7 mouse cellular contexts compared by ENCODE assay signal in genomic region chr4:57954991-57955390, GRCm38 (mm10). TPM values are rescaled to one million over a fixed set of nuclear protein-coding genes. Genes with fewer than 3 reads are reported as not detected.
DNase-seq lines count a peak whose midpoint lies in the region; ATAC-seq and TF ChIP-seq lines count a peak whose summit lies in the region.

No protein-coding gene starts in this region.

- H3K9me3 ChIP-seq in lung, postnatal 0 days (ENCODE audit: low read length): no peaks in the 10 kb centered on the region
- no peaks in the 10 kb centered on the region for H3K9me3 ChIP-seq in embryonic facial prominence, embryonic 15.5 days (replicated peaks)
- H3K9me3 ChIP-seq in limb, embryonic 11.5 days (ENCODE audit: control insufficient read depth, low read length): no peaks in the 10 kb centered on the region
- H3K9me3 ChIP-seq in stomach, embryonic 16.5 days (replicated peaks; ENCODE audit: control insufficient read depth, low read length): 0 out of 2 replicates have a peak, but pooled peaks cover 4% of the 10 kb centered on the region

- no peak for TF ChIP-seq CTCF in lung, postnatal 0 days (IDR thresholded peaks at IDR 0.05)

- no peak for TF ChIP-seq EP300 in lung, postnatal 0 days (IDR thresholded peaks at IDR 0.05)

- no peak for DNase-seq in lung, postnatal 0 days (ENCODE audit: low spot score)
- no peak for DNase-seq in lung, postnatal 14 days
- no peak for DNase-seq in limb, embryonic 11.5 days (ENCODE audit: low spot score)
- DNase-seq in right cerebral cortex, adult 2 months (ENCODE audit: low spot score in 2 of 2): no peak
- no peak for DNase-seq in layer of hippocampus, adult 18-20 months (ENCODE audit: low spot score in 2 of 2)

- H3K4me1 ChIP-seq in lung, postnatal 0 days (ENCODE audit: insufficient read depth, low read depth, low read length): peaks cover 13% of the 10 kb centered on the region; the same call in 1 of the 2 replicates
- H3K4me1 ChIP-seq in embryonic facial prominence, embryonic 15.5 days: peaks cover 34% of the 10 kb centered on the region
- peaks cover 16% of the 10 kb centered on the region for H3K4me1 ChIP-seq in limb, embryonic 11.5 days (ENCODE audit: control insufficient read depth, insufficient read depth, low read length)
- H3K4me1 ChIP-seq in stomach, embryonic 16.5 days (ENCODE audit: control insufficient read depth, insufficient read depth, low read length): peaks cover 19% of the 10 kb centered on the region; the same call in 1 of the 2 replicates

- peaks cover 15% of the 10 kb centered on the region; the same call in 1 of the 2 replicates for H3K36me3 ChIP-seq in lung, postnatal 0 days (ENCODE audit: insufficient read depth, low read length)
- peaks cover 19% of the 10 kb centered on the region for H3K36me3 ChIP-seq in embryonic facial prominence, embryonic 15.5 days
- H3K36me3 ChIP-seq in limb, embryonic 11.5 days (ENCODE audit: control insufficient read depth, insufficient read depth, low read length): peaks cover 17% of the 10 kb centered on the region
- H3K36me3 ChIP-seq in stomach, embryonic 16.5 days (ENCODE audit: control insufficient read depth, insufficient read depth, low read length): peaks cover 18% of the 10 kb centered on the region

- no peaks in the 10 kb centered on the region for H3K27me3 ChIP-seq in lung, postnatal 0 days (replicated peaks; ENCODE audit: insufficient read depth, low read length)
- no peaks in the 10 kb centered on the region for H3K27me3 ChIP-seq in embryonic facial prominence, embryonic 15.5 days
- no peaks in the 10 kb centered on the region for H3K27me3 ChIP-seq in limb, embryonic 11.5 days (ENCODE audit: control insufficient read depth, insufficient read depth, low read length)
- H3K27me3 ChIP-seq in stomach, embryonic 16.5 days (ENCODE audit: control insufficient read depth, insufficient read depth, low read length): no peaks in the 10 kb centered on the region

- H3K9ac ChIP-seq in lung, postnatal 0 days (replicated peaks; ENCODE audit: low read depth): peak overlapping the region; percentile 72
- H3K9ac ChIP-seq in embryonic facial prominence, embryonic 15.5 days: peak overlapping the region; percentile 76; the same call in 1 of the 2 replicates
- no peak overlapping the region for H3K9ac ChIP-seq in limb, embryonic 11.5 days (ENCODE audit: low read length)
- peak overlapping the region; percentile 85 for H3K9ac ChIP-seq in stomach, embryonic 16.5 days (ENCODE audit: low read length)

- WGBS in lung, postnatal 0 days: 60% methylated on average over 8 of the region's 8 CpGs
- WGBS in embryonic facial prominence, embryonic 15.5 days: 67% methylated on average over 8 of the region's 8 CpGs
- 74% methylated on average over 8 of the region's 8 CpGs for WGBS in limb, embryonic 11.5 days
- WGBS in stomach, embryonic 16.5 days: 65% methylated on average over 8 of the region's 8 CpGs

- ATAC-seq in lung, postnatal 0 days: no peak
- ATAC-seq in embryonic facial prominence, embryonic 15.5 days (ENCODE audit: insufficient number of reproducible peaks, low FRiP score, low TSS enrichment, low read depth): no peak
- ATAC-seq in limb, embryonic 11.5 days (ENCODE audit: insufficient number of reproducible peaks, low FRiP score, low TSS enrichment, low read depth): no peak
- no peak for ATAC-seq in stomach, embryonic 16.5 days (ENCODE audit: insufficient read depth, low FRiP score)

- H3K4me3 ChIP-seq in lung, postnatal 0 days (ENCODE audit: low read depth, low read length): peak overlapping the region; percentile 86
- H3K4me3 ChIP-seq in embryonic facial prominence, embryonic 15.5 days (replicated peaks): peak overlapping the region; percentile 87
- peak overlapping the region; percentile 71 for H3K4me3 ChIP-seq in limb, embryonic 11.5 days (ENCODE audit: low read depth, low read length)
- peak overlapping the region; percentile 75 for H3K4me3 ChIP-seq in stomach, embryonic 16.5 days (replicated peaks; ENCODE audit: low read length)

- H3K4me2 ChIP-seq in lung, postnatal 0 days (replicated peaks; ENCODE audit: low read depth, low read length): peak overlapping the region; percentile 75
- H3K4me2 ChIP-seq in embryonic facial prominence, embryonic 15.5 days (replicated peaks): peak overlapping the region; percentile 63
- peak overlapping the region; percentile 41 for H3K4me2 ChIP-seq in limb, embryonic 11.5 days (ENCODE audit: low read depth, severe bottlenecking)
- peak overlapping the region; percentile 59 for H3K4me2 ChIP-seq in stomach, embryonic 16.5 days (ENCODE audit: low read depth, low read length)

- peak overlapping the region; percentile 97 for H3K27ac ChIP-seq in lung, postnatal 0 days (ENCODE audit: low read length)
- H3K27ac ChIP-seq in embryonic facial prominence, embryonic 15.5 days (replicated peaks): peak overlapping the region; percentile 95; the same call in 1 of the 2 replicates
- H3K27ac ChIP-seq in limb, embryonic 11.5 days (replicated peaks; ENCODE audit: low read depth, low read length): no peak overlapping the region
- H3K27ac ChIP-seq in stomach, embryonic 16.5 days (ENCODE audit: low read length): peak overlapping the region; percentile 93

RNA-seq across cellular contexts. Expression of gene Txn1, which starts 1.2 kb away (rescaled TPM):
- 380 and 393 TPM in 2 replicates for polyA plus RNA-seq in lung, postnatal 0 days (2015; fragmentation: Nextera tagmentation; extraction: Ambion mirVana)
- 385 and 393 TPM in 2 replicates for polyA plus RNA-seq in embryonic facial prominence, embryonic 15.5 days (2015; fragmentation: Nextera tagmentation; extraction: Ambion mirVana)
- 451 and 453 TPM in 2 replicates for polyA plus RNA-seq in limb, embryonic 11.5 days (2014; fragmentation: Nextera tagmentation; extraction: Ambion mirVana)
- polyA plus RNA-seq in stomach, embryonic 16.5 days (2015; fragmentation: Nextera tagmentation; extraction: Ambion mirVana): 451 and 475 TPM in 2 replicates
- 10 to 100 TPM; 95.7 to 97.6 TPM for total RNA-seq in layer of hippocampus, adult 18-20 months (2021)

RNA-seq across cellular contexts. Expression of gene D630039A03Rik, which starts 38.9 kb away (rescaled TPM):
- 2.7 and 3.0 TPM in 2 replicates for polyA plus RNA-seq in lung, postnatal 0 days (2015; fragmentation: Nextera tagmentation; extraction: Ambion mirVana)
- 0.31 and 0.41 TPM in 2 replicates for polyA plus RNA-seq in embryonic facial prominence, embryonic 15.5 days (2015; fragmentation: Nextera tagmentation; extraction: Ambion mirVana)
- polyA plus RNA-seq in limb, embryonic 11.5 days (2014; fragmentation: Nextera tagmentation; extraction: Ambion mirVana): 0.17 and 0.23 TPM in 2 replicates
- 11.9 and 13.8 TPM in 2 replicates for polyA plus RNA-seq in stomach, embryonic 16.5 days (2015; fragmentation: Nextera tagmentation; extraction: Ambion mirVana)
- total RNA-seq in layer of hippocampus, adult 18-20 months (2021): under 1 TPM; 0.25 to 0.33 TPM

RNA-seq across cellular contexts. Expression of gene Txndc8, which starts 53.9 kb away (rescaled TPM):
- polyA plus RNA-seq in lung, postnatal 0 days (2015; fragmentation: Nextera tagmentation; extraction: Ambion mirVana): not detected in 2 replicates
- not detected in 2 replicates for polyA plus RNA-seq in embryonic facial prominence, embryonic 15.5 days (2015; fragmentation: Nextera tagmentation; extraction: Ambion mirVana)
- not detected in 2 replicates for polyA plus RNA-seq in limb, embryonic 11.5 days (2014; fragmentation: Nextera tagmentation; extraction: Ambion mirVana)
- not detected in 2 replicates for polyA plus RNA-seq in stomach, embryonic 16.5 days (2015; fragmentation: Nextera tagmentation; extraction: Ambion mirVana)
- not detected for total RNA-seq in layer of hippocampus, adult 18-20 months (2021)
